Mouse (Mus musculus) liver, embryonic 14.5 days (tissue): ENCODE measurements around the gene Slc29a1. TPM values are rescaled to one million over a fixed set of nuclear protein-coding genes. Genes with fewer than 3 reads are reported as not detected.
"Not testable (repeated sequence)": the region's sequence is repeated elsewhere in the genome, so short reads cannot be mapped to it uniquely, and the experiment has no call there.

Experiments used
- ATAC-seq: fragments of 200-750 bp; cut with Nextera tagmentation; 2 replicates; pipeline ENCODE4 v1.8.0; 2017; ENCODE audit warnings: moderate number of reproducible peaks, mild to moderate bottlenecking, moderate library complexity; ENCODE audit not compliant: insufficient read depth
- DNase-seq, 3 experiments: peaks; one replicate each; pipeline ENCODE4 v3.0.0-alpha.2; 2012 to 2013; ENCODE audit warnings: low read depth in 3 of 3, low spot score in 3 of 3
- H3K27ac ChIP-seq: fragments of 300-500 bp; sonication (generic); 2 replicates; pipeline ENCODE4 v1.5.1; 2014; ENCODE audit warnings: moderate library complexity, mild to moderate bottlenecking, control low read depth, inconsistent platforms
- H3K27me3 ChIP-seq: fragments of 300-500 bp; sonication (generic); 2 replicates; pipeline ENCODE4 v1.6.1; 2014; ENCODE audit warnings: mild to moderate bottlenecking, low read length, moderate library complexity; ENCODE audit not compliant: control insufficient read depth, insufficient read depth
- H3K36me3 ChIP-seq: fragments of 300-500 bp; sonication (generic); replicated peaks from 2 replicates; pipeline ENCODE4 v1.6.1; 2014; ENCODE audit warnings: low read depth; ENCODE audit not compliant: control insufficient read depth, insufficient read depth
- H3K4me1 ChIP-seq, 2 experiments: fragments of 200-500 bp in 1 of 2; fragments of 300-500 bp in 1 of 2; sonication (generic) in 1 of 2; replicated peaks; 2 replicates each; pipeline ENCODE4 v1.6.1; 2012 to 2014; ENCODE audit warnings: antibody characterized with exemption in 1 of 2, inconsistent platforms in 1 of 2, low read length in 1 of 2; ENCODE audit not compliant: control insufficient read depth in 2 of 2, insufficient read depth in 2 of 2
- H3K4me2 ChIP-seq: fragments of 300-500 bp; sonication (generic); 2 replicates; pipeline ENCODE4 v1.6.1; 2014; ENCODE audit warnings: low read depth, mild to moderate bottlenecking, control low read depth, moderate library complexity
- H3K4me3 ChIP-seq, 2 experiments: fragments of 200-500 bp in 1 of 2; fragments of 300-500 bp in 1 of 2; sonication (generic) in 1 of 2; 2 replicates each; pipeline ENCODE4 v1.5.1; 2012 to 2014; ENCODE audit warnings: low read depth in 2 of 2, low read length in 2 of 2, mild to moderate bottlenecking in 2 of 2, control low read depth in 1 of 2, inconsistent platforms in 1 of 2, moderate library complexity in 1 of 2; ENCODE audit not compliant: insufficient read depth in 1 of 2
- H3K9ac ChIP-seq: fragments of 300-500 bp; sonication (generic); replicated peaks from 2 replicates; pipeline ENCODE4 v1.6.1; 2014; ENCODE audit warnings: mild to moderate bottlenecking, control low read depth, moderate library complexity
- H3K9me3 ChIP-seq: fragments of 300-500 bp; sonication (generic); 2 replicates; pipeline ENCODE4 v1.6.1; 2016; ENCODE audit warnings: low read length, mixed read lengths; ENCODE audit not compliant: control insufficient read depth
- CTCF ChIP-seq: IDR thresholded peaks from 2 replicates; pipeline ENCODE4 v1.5.1; 2016; ENCODE audit warnings: antibody characterized with exemption, low read depth, control low read depth
- EP300 ChIP-seq: IDR thresholded peaks from 2 replicates; pipeline ENCODE4 v1.6.1; 2016; ENCODE audit warnings: antibody characterized with exemption, low read depth
- WGBS: fragments of 180-500 bp; shearing (Covaris S2); extraction: QIAGEN DNeasy Blood & Tissue Kit; methylation state at CpG from one replicate; pipeline ENCODE4 v1.1.7; 2014; ENCODE audit not compliant: insufficient replicate concordance; 5-methylcytosine and 5-hydroxymethylcytosine counted together
- polyA plus RNA-seq, 2 experiments: library from polyadenylated mRNA; depleted of rRNA in 1 of 2; stranded (reverse) in 1 of 2; unstranded in 1 of 2; fragments of >200 nt; fragmentation: Nextera tagmentation in 1 of 2; extraction: Ambion mirVana in 1 of 2; gene quantifications; 2 replicates each; pipeline versions ENCODE4 v1.2.1 to v1.2.3; 2012 to 2014

Slc29a1 gene
- polyA plus RNA-seq, 2 experiments, result 152 to 177 TPM

DNA sequence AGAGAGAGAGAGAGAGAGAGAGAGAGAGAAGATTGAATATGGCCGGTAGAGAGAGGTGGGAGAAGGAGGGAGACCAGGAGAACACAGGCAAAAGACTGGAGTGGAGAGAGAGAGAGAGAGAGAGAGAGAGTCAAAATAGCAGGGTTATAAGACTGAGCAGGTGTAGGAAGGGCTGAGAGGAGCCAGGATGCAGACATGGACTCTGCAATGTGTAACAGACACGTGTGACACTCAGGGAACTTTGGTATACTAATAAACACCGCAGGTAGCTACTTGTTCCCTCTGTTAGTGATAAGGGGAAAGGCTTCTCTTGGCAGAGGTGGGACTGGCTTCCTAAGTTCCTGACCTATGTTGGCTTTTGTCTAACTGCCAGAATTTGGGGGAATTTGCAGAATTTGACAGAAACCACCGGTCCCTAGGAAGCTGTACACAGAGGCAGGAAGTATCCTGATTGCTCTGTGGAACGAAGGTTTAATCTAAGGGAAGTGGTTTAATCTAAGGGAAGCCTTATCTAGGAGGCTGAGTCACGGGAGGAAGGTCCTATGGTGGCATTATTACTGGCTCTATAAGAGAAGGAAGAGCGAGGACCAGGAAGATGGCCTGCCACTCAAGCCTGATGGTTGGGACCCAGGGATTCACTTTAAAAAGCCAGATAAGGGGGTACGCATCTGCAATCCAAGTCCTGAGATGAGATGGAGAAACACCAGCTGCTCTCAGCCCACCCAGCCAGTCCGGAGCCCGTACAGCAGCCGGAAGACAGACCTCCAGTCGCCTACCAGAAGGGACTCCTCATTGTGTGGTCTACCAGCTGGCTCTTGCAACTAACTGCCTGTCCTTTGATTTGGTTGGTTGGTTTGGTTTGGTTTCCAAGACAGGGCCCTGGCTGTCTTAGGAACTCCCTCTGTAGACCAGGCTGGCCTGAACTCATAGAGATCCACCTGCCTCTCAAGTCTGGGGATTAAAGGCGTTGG lies 29.8 kb upstream of the Slc29a1 start:
- H3K4me3 ChIP-seq, result no peak overlapping the region
- H3K27me3 ChIP-seq, result no peaks in the 10 kb centered on the region; the same call in 1 of the 2 replicates
- TF ChIP-seq CTCF, result no peak
- TF ChIP-seq EP300, result no peak
- no peaks in the 10 kb centered on the region for H3K36me3 ChIP-seq
- ATAC-seq (no peak), DNase-seq (no peak)
- H3K9ac ChIP-seq, result no peak overlapping the region
- no peak overlapping the region for H3K27ac ChIP-seq
- 35% methylated on average over 13 of the region's 13 CpGs for WGBS
- peaks cover 0 to 21% of the 10 kb centered on the region in 2 experiments; a peak in 3 of 4 replicates for H3K4me1 ChIP-seq
- H3K9me3 ChIP-seq, result no peaks in the 10 kb centered on the region
- peak overlapping the region; percentile 67 for H3K4me2 ChIP-seq

DNA sequence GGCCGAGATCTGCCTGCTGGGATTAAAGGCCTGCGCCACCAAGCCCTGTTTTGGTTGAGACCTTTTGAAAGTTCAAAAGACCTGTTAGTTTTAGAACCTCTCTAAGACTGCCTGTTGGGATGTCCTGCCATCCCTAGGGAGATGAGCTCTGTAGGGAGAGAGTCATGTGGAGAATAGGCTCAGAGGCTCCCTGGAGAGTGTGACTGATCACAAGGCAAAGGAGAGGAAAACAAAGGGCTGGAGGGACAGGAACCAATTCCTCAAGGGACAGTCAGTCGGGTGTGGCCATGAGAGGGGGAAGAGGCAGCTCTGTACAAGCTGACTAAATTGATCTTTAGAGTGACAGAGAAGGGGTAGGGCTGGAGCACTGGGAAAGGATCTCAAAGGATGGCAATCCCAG lies 28.8 kb upstream of the Slc29a1 start:
- DNase-seq (no peak), ATAC-seq (no peak)
- Histone ChIP-seq H3K9ac (no peak overlapping the region), H3K4me3 (no peak overlapping the region), H3K4me2 (no peak overlapping the region), H3K36me3 (no peaks in the 10 kb centered on the region), H3K27me3 (no peaks in the 10 kb centered on the region; the same call in 1 of the 2 replicates), H3K27ac (no peak overlapping the region), H3K4me1 (peaks cover 0 to 21% of the 10 kb centered on the region in 2 experiments; a peak in 3 of 4 replicates), H3K9me3 (no peaks in the 10 kb centered on the region)
- 60% methylated on average over 3 of the region's 3 CpGs for WGBS
- no peak for TF ChIP-seq EP300
- no peak for TF ChIP-seq CTCF

DNA sequence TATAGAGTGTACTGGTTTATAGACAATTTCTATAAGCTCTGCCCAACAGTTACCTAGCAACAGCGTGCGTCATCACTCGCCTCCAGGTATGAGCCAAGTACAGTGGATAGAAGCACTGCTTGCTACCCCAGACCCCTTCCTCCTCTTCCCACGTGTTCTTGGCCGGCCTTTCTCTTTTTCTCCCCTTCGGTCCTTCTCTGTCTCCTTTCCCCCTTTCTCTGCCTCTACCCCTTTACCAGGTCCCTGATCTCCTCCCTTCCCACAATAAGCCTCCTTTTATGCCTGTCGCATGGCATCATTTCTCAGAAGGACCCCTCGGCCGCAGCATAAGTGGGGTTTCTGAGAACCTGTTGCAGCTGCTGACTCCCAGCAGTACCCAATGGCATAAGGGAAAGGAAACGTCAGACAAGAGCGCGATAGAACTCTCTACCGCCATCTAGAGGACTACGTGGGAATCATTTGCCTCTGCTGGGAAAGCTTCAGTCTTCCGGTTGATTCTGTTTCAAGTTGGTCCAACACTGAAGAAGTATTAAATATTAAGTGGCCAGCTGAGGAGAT lies 27.2 kb upstream of the Slc29a1 start:
- peak; percentile 93 for TF ChIP-seq CTCF
- no peak for TF ChIP-seq EP300
- DNase-seq (peak; percentile 66 to 77 (median 69)), ATAC-seq (peak; percentile 47; the same call in 1 of the 2 replicates)
- Histone ChIP-seq H3K27me3 (no peaks in the 10 kb centered on the region; the same call in 1 of the 2 replicates), H3K4me3 (peak overlapping the region in 1 of 2 experiments; percentile 24; a peak in 1 of 4 replicates), H3K4me1 (peaks cover 0 to 21% of the 10 kb centered on the region in 2 experiments; a peak in 3 of 4 replicates), H3K9ac (no peak overlapping the region), H3K36me3 (no peaks in the 10 kb centered on the region), H3K9me3 (no peaks in the 10 kb centered on the region), H3K27ac (no peak overlapping the region), H3K4me2 (peak overlapping the region; percentile 31)
- WGBS, result 21% methylated on average over 15 of the region's 15 CpGs

DNA sequence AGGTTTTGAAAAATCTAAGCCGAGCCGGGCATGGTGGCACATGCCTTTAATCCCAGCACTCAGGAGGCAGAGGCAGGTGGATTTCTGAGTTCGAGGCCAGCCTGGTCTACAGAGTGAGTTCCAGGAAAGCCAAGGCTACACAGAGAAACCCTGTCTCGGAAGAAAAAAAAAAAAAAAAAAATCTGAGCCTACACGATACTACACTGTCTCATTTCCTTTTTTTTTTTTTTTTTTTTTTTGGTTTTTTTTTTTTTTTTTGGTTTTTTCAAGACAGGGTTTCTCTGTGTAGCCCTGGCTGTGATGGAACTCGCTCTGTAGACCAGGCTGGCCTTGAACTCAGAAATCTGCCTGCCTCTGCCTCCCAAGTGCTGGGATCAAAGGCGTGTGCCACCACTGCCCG lies 24.0 kb upstream of the Slc29a1 start:
- not testable (repeated sequence) for H3K9me3 ChIP-seq, ATAC-seq, H3K27ac ChIP-seq, H3K9ac ChIP-seq, H3K4me3 ChIP-seq, H3K4me2 ChIP-seq, H3K36me3 ChIP-seq, DNase-seq, H3K27me3 ChIP-seq
- 59% methylated on average over 8 of the region's 8 CpGs for WGBS
- H3K4me1 ChIP-seq, result peaks cover 3 to 26% of the 10 kb centered on the region in 2 experiments; a peak in 3 of 4 replicates
